Mouse (Mus musculus) left cerebral cortex, postnatal 10 days (tissue): ENCODE data around the gene Orc1. TPM values are rescaled to one million over a fixed set of nuclear protein-coding genes. Genes with fewer than 3 reads are reported as not detected.

Experiments used
- DNase-seq, 2 experiments: peaks; one replicate each; pipeline ENCODE4 v3.0.0; 2021 to 2022; ENCODE audit warnings: low spot score in 2 of 2, mixed read lengths in 1 of 2; ENCODE audit errors: extremely low spot score in 1 of 2
- intact Hi-C: fragments of 180-260 bp; cut with DNase I; formaldehyde crosslinking; loops from one replicate; pipeline ENCODE4 v1.15.1; 2025
- total RNA-seq, 2 experiments: library from RNA; stranded (reverse); gene quantifications; 2 replicates each; pipeline ENCODE4 v1.2.3; 2021

Orc1 gene
- under 1 TPM; 0.32 to 0.99 TPM for total RNA-seq

DNA sequence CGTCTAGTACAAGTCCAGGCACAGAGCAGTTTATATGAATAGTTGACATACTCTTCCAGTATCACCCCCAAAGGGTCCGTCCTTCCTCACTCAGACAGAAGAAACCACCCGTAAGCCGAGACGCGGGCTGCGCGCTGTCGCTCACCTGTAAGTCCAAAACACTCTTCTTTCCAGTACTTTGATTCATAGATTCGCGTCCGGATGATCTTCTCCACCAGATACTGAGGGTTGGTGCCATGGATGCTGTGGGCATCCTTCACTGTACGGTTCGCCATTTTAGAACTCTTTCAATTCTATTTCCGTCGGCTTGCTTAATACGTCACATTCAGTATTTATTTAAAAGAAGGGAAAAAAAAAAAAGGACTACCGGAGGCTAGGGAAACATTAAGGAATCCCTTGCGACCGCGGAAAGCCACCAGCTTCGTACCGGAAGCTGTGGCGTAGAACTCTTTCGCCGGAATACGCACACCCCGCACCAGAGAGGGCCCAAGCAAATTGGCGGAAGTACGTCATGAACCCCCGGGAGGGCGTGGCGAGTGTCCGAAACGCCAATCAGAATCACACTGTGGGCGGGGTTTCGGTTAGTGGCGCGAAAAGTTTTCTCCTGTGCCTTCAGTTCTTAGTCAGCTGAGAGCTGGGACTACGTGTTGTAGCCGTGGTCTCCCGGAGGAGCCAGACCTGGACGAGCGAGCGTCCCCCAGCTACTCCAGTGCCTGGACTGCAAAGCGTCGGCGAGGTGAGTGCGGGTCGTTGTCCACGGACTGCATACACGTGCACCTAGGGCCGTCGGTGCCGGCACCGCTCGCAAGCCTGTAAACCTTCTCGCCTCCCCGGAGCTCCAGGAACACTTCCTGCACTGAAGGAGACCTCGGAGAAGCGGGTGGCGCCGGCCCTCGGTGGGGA, at the start of gene Orc1, which contains the start of gene Prpf38a:
Orc1 (plus strand) TSS at position 584 of the 903 bp plus-strand sequence.
Prpf38a (minus strand) TSS at position 497 of the 903 bp plus-strand sequence.
- intact Hi-C loops, result no loop called here
- DNase-seq, result peak; percentile 97

DNA sequence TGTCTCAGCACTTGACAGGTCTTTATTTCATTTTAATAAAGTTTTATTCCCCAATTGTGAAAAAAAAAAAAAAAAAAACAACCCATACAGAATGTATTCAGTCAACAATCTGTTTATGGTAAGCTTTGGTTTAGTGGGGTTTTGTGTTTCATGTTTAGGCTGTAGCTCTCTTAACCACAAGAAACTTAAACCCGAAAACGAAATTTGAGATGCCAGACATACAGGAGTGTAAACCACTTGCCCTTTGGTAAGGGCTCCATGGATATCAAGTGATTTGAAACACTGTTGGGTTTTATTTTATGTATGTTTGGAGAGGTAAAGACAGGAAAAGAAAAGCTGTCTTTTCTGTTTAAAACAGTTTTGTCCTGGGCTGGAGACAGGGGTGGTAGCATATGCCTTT, 39.5 kb upstream of the Orc1 start:
- intact Hi-C loops, result no loop called here
- DNase-seq, result no peak

DNA sequence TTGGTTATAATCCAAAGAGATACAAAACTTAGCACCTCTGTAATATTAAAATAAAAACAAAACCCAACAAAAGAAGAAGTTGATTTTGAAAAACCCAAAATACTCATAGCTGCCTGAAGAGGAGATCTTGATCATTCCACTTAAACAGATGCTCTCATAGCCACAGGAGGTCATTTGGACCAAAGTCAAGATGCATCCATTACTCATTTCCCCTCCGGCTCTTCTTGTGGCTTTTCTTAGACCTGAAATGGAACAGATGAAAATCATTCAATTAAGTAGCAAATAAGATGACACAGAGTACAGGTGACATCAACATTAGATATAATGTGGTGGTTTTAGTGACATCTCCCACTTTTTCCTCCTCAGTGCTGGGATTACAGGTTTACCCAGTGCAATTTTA, 14.2 kb upstream of the Orc1 start:
- no peak for DNase-seq
- intact Hi-C loops, result loop anchor here (10.0 kb wide), 1 partner anchor 310 kb away; no protein-coding TSS in a partner anchor

DNA sequence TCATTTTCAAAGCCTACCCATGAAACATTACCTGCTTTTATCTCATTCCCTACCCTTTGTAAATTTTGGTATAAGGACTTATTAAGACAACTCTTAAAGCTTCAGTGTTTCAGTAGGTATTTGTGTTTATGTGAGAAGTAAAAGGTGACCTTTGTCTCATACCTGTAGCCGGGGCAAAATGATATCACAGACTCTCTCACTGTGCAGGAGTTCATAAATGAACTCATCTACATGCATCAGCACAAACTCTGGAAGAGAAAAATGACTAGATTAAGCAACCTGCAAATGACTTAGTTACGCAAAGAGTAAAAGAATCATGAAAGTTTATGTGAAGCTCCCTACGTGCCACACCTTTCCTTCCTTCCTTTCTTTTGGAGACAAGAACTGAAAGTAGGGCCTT, 6.6 kb upstream of the Orc1 start:
- DNase-seq, result no peak
- intact Hi-C loops, result no loop called here

GRCm38 (mm10) chr4:108579743-108580411, 654 bp downstream of the Orc1 start:
- intact Hi-C loops, result no loop called here
- no peak for DNase-seq

GRCm38 (mm10) chr4:108593376-108593775, 14.2 kb downstream of the Orc1 start:
- peak in 1 of 2 experiments; percentile 29 for DNase-seq
- intact Hi-C loops, result no loop called here

DNA sequence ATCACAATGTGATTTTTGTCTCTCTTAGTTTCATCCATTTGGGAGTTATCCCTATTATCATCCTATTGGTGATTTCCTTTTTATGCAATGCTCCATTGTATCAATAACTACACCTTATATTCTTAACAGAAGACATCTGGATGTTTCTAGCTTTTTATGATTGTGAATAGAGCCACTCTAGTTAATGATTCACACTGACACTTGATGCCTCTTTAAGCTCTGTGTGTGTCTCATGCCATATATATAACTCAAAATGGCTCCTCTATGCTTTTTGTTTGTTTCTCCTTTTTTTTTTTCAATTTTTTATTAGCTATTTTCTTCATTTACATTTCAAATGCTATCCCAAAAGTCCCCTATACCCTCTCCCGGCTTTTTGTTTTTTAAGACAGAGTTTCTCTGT, 16.6 kb downstream of the Orc1 start:
- intact Hi-C loops, result no loop called here
- DNase-seq, result no peak

- DNase-seq, result no peak
- intact Hi-C loops, result no loop called here
These were observed 19.1 kb downstream of the Orc1 start for GRCm38 (mm10) chr4:108598306-108598705.

GRCm38 (mm10) chr4:108601870-108602269, 22.6 kb downstream of the Orc1 start:
- intact Hi-C loops, result no loop called here

GRCm38 (mm10) chr4:108608651-108609050, 29.4 kb downstream of the Orc1 start:
- intact Hi-C loops, result no loop called here

More at GRCm38 (mm10) chr4:108601870-108602269, 22.6 kb downstream of the Orc1 start:
- DNase-seq, result no peak

GRCm38 (mm10) chr4:108610935-108611334, 31.7 kb downstream of the Orc1 start:
- DNase-seq, result no peak
- intact Hi-C loops, result no loop called here

More at GRCm38 (mm10) chr4:108608651-108609050, 29.4 kb downstream of the Orc1 start:
- no peak for DNase-seq

GRCm38 (mm10) chr4:108618586-108618985, 39.4 kb downstream of the Orc1 start:
- no peak for DNase-seq
- intact Hi-C loops, result no loop called here

- peak in 1 of 2 experiments; percentile 30 for DNase-seq
- intact Hi-C loops, result no loop called here
These were observed 39.9 kb downstream of the Orc1 start for GRCm38 (mm10) chr4:108619165-108619564.

DNA sequence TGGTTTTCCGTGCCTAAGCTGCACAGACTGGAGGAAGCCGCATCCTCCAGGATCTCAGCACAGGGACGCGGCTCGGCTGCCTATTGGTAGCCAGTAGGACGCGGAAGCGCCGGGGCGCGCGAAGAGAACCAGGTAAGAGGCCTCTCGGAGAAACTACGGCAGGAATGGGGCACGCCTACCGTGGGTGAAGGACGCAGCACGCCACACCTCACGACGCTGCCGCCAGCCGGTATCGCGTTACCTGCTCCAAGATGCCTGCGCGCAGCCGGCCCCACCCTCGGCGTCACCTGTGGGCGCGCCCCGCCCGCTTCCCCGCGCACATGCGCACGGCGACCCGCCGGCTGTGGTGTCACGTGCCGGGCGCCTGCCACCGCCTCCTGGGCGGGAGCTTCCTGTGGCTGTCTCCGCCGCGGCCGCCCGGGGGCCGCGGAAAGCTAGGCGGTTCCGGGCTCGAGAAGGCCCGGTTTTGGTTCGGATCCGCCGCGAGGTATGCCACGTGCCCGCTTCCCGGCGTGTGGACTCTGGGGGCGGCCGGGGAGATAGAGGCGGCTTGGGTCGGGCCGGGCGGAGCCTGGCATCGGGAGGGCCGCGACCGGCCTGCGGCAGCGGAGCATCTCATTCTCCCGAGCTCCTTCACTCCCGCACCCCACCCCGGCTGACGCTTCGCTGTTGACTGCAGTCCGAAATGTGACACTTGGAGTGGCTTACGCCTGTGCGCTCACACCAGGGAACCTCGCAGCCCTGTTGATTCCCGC, 40.5 kb downstream of the Orc1 start, which contains the start of gene Cc2d1b:
Cc2d1b (plus strand) TSS at position 354 of the 755 bp plus-strand sequence.
- intact Hi-C loops, result no loop called here
- DNase-seq, result peak; percentile 87 to 94

DNA sequence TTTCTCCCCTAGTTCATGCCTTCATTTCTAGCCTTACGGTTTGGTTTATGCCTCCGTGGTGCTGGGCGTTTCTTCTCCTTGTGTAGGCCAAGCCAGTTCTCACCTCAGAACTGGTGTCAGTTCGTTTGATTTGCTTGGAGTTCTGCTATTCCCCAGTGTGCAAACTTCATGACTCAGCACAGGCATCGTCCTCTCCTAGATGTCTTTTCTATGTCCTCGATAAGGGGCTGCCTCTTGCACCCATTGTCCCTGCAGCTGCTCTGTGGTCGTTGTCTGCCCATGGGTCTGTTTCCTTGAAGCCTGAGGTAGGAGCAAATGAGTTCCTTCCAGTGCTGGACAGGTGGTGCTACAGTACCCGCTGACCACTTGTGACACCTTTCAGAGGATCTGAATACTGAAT, 41.3 kb downstream of the Orc1 start:
- no peak for DNase-seq
- intact Hi-C loops, result no loop called here

DNA sequence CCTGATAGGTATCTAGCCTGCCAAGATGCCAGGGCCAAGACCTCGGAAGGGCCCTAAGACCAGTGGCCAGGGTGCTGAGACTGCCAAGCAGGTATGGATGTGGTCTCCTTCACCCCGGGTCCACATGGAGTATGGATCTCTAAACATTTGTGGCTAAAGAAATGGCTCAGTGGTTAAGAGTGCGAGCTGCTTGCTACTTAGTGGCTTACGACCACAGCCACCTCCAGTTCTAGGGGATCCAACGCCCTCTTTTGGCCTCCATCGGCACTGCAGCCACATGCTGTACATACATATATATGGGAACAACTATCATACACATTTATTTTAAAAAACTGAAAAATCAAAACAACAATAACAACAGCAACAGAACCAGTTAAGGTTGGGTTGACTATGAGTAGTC, 42.3 kb downstream of the Orc1 start:
- intact Hi-C loops, result no loop called here

GRCm38 (mm10) chr4:108627066-108627465, 47.8 kb downstream of the Orc1 start:
- DNase-seq, result no peak
- intact Hi-C loops, result no loop called here

More for the DNA sequence above, 42.3 kb downstream of the Orc1 start:
- no peak for DNase-seq

DNA sequence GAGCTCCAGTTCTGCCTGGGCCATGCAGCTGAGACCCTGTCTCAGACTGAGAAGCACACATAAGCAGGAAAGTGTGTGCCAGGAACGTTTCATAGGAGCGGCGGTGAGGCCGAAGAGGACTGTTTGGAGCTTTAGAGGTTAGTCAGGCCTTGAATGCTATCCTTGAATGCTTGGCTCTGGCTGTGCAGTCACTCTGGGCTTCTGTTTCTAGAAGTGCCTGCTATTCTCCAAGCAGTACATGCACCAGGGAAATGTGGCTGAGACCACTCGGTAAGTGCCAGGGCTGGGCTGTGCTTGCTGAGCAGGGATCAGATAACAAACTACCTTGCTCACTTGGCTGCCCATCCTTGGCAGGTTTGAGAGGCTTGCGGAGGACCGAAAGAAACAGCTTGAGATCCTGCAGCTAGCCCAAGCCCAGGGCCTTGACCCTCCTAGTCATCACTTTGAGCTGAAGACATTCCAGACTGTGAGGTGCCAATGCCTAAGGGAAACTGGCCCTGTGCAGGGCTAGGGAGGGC, 50.2 kb downstream of the Orc1 start:
- intact Hi-C loops, result no loop called here
- DNase-seq, result no peak

DNA sequence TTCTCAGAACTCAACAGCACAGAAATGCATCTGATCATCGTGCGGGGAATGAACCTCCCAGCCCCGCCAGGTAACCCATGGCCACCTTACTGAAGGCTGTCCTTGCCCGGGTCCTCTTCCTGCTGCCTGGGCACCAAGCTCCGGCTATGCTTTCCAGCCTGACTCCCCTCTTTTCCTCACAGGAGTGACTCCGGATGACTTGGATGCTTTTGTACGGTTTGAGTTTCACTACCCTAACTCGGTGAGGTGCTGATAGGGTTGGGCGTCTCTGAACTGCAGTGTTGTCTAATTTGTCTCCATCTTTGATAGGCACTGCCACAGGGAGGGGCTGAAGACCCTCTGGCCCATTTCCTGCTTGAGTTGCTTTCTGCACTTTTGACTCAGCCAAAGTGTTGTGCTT, 50.9 kb downstream of the Orc1 start:
- intact Hi-C loops, result no loop called here
- no peak for DNase-seq
